12 mouse cellular contexts compared by ENCODE assay signal in genomic region chr13:112366321-112367029, GRCm38 (mm10).
"Had no signal": no experiment of that assay in that cellular context is flagged by ENCODE, and none has a peak within 500 bp of the region (broad histone marks: within the 10 kb centered on the region; RNA-seq: fewer than 3 reads in every experiment).

No protein-coding gene starts in this region.

- H3K9ac ChIP-seq: limb, embryonic 15.5 days; liver, embryonic 13.5 days; liver, postnatal 0 days; lung, embryonic 15.5 days; midbrain, embryonic 13.5 days had no signal

- H3K27ac ChIP-seq: kidney, postnatal 0 days; liver, embryonic 13.5 days; lung, embryonic 15.5 days; midbrain, embryonic 13.5 days had no signal

- DNase-seq: kidney, adult 9 months; layer of hippocampus, postnatal 36 days; liver, embryonic 13.5 days; liver, postnatal 0 days; lung, postnatal 14 days; right cerebral cortex, adult 18-20 months; right cerebral cortex, postnatal 25 days; thymus, postnatal 4 days had no signal

- H3K4me2 ChIP-seq: limb, embryonic 15.5 days; liver, embryonic 13.5 days; lung, embryonic 15.5 days; midbrain, embryonic 13.5 days had no signal

- ATAC-seq: liver, postnatal 0 days had no signal

- H3K36me3 ChIP-seq: limb, embryonic 15.5 days; liver, embryonic 13.5 days; lung, embryonic 15.5 days; midbrain, embryonic 13.5 days had no signal

- H3K4me1 ChIP-seq: liver, embryonic 13.5 days had no signal

- H3K9me3 ChIP-seq: limb, embryonic 15.5 days; liver, embryonic 13.5 days; lung, embryonic 15.5 days; midbrain, embryonic 13.5 days had no signal

- H3K27me3 ChIP-seq: limb, embryonic 15.5 days; liver, embryonic 13.5 days; lung, embryonic 15.5 days; midbrain, embryonic 13.5 days had no signal

- H3K4me3 ChIP-seq: limb, embryonic 15.5 days; liver, embryonic 13.5 days; lung, embryonic 15.5 days; midbrain, embryonic 13.5 days had no signal
